Mouse (Mus musculus) c-Kit-positive CD71-negative TER-119-negative erythroid progenitor cells, embryonic 14.5 days (primary cell): Measurements from ENCODE around the gene Gm21987.

Source experiments
- DNase-seq: peaks from one replicate; pipeline ENCODE4 v3.0.0-alpha.2; 2013; ENCODE audit warnings: low read depth

Gene Gm21987

DNA sequence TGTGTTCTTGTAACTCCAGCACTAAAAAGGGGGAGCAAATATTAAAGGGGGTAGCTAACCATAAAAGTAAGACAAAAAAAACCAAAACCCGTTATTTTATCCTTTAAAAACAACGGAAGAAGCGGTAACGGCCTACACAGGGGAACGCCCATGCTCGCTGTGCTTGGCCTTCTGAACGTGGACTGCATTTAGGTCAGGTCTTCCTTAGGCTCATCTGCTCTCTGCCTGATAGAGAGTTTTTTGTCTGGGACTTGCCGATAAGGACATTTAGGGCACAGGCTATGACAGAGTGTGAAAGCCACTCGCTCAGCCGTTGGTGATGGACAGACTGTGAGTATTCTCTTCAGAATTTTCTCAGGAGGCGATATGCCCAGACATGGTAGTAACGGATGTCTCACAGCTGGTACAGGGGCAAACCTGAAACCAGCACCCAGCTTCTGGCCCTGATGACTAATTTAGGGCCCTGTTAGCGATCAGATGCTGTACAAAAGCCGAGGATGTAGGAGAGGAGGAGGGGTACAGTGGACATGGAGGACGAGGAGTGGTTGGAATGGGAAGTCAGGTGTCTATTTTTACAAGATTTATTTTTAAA, 25.0 kb downstream of the Gm21987 start:
- no peak for DNase-seq

DNA sequence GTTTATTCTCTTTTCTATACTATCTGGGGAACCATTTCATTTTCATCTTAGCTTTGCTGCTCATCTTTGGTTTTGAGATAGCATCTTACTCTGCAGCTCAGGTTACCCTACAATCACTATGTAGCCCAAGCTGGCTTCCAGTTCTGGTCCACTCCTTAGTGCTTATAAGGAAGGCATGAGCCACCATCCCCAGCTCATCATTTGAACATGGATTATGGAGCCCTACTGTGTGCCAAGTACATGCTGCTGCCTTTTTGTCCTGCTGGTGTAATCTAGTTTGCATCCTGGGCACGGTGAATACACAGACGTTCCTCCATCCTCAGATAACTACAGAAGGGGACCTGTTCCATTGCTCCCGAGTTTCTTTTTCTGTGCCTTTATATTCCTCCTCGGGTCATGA, 26.0 kb downstream of the Gm21987 start:
- DNase-seq, result no peak

DNA sequence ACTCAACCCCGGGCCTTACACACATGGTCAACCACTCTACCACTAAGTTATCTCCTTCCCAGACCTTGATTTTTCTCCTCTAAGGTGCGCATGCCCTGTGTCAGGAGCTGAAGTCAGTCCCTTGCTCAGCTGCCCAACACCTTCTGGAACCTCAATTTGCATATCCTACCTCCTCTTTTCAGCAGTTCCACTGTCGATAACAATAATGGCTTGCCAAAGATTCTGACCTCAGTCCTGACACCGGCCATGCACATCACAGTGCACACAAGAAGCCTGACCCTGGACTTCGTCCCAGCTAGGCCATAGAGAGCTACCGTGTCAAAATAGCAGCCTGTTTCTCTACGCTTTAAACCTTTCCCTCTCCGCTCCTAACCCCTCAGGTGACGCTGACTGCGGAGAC, 26.6 kb downstream of the Gm21987 start:
- no peak for DNase-seq

DNA sequence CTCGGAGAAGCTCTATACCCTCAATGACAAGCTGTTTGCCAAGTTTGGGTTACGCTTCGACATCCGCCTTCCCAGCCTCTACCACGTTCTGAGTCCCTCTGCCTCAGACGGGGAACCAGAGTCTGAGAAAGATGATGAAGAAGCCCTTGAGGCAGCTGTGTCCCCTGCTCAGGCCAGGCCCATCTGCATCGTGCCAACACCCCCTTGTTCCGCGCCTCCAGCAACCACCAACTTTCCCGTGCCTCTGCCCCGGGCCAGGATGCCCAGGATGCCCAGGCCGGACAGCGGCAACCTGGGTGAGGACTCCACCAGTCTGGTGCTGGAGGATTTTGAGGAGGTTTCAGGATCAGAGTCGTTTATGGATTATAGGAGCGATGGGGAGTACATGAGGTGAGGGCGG, 27.1 kb downstream of the Gm21987 start:
- no peak for DNase-seq

DNA sequence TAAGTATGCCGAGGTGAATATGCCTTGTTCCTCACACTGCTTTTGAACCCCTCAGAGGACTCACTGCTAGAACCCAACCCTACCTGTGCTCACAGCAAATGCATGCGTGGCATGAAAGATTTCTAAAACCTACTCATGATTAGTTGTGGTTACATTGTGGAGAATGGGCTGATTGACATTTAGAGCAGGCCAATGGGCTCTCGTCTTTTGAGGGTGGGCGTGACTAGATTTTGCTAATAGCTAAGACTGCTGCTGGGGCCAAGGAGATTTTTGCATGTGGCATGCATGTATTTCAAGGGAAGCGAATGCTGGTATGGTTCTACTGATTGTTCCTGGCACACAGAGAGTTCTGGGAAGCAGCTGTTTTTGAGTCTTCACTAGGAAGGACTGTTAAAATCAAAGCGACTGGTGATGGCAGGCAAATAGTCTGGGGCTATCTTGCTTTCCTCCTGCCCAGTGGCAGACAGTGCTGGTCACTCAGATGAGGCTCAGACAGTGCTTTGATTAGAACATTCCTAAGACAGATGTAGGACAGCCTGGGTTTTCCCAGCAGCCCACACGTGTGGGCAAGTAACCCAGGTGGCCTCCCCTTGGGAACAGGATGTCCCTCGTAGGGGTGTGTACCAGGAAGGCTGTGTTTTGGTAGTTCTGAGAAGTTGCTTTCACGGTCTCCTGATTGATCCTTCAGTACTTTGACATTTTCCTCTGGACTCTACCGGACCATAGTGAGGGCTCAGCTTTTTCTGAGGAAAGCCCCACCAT, 27.7 kb downstream of the Gm21987 start:
- no peak for DNase-seq

DNA sequence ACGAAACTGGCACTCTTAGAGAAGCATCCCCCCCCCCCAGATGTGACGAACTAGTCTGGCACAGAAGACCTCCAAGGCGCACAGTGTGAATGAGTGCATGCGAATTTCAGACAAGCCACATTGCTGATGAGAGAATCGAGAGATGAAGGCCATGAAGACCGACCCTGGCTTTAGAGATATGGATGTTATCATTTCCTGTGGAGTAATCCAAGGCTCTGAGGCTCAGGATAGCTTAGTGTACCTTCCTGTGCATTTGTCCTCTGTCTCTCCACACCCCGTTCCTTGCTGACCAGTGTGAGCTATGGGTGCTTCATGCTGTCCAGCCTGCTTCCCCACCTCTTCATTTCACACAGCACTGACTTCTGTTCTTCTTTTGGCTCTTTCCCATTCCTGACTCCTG, 28.3 kb downstream of the Gm21987 start:
- no peak for DNase-seq

DNA sequence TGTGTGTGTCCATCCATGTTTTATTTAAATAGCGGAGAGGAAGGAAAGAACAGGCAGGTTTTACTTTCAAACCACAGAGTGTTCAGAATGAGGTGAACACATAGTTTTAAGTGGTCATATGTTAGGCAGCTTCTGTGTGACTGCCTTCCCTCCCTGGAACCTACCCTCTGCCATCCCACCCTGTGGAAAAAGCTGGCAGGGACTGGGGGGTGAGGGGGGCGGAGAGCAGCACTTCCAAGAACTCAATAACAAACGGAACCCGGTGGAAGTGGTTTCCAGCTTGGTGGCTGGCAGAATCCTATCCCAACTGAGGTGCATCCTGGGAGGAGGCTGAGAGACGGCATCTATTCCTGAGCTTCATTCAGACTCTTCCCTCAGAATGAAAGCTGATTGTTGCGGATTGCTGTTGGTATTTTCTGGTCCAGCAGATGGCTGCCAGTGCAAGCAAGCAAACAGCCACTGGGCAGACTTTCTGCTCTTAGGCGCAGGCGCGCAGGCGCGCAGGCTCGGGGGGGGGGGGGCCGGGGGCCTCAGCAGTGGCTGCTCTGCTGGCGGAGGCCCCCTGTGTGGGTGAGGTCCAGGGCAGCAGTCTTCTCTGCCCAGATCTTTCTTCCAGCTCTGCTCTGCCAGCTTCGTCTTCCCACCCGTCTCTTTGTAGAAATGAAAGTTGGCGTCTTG, 29.5 kb downstream of the Gm21987 start:
- no peak for DNase-seq

DNA sequence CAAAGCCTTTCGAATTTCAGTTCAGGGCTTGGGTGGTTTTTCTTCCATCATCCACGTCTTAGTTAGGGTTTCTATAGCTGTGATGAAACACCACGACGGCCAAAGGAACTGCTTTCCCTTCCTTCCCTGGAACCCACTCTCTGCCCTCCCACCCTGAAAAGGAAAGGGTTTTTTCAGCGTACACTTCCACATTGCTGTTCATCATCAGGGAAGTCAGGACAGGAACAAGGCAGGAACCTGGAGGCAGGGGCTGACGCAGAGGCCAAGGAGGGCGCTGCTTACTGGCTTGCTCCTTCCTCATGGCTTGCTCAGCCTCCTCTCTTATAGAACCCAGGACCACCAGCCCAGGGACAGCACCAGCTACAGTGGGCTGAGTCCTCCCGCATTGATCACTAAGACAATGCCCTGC, 30.0 kb downstream of the Gm21987 start:
- DNase-seq, result no peak

DNA sequence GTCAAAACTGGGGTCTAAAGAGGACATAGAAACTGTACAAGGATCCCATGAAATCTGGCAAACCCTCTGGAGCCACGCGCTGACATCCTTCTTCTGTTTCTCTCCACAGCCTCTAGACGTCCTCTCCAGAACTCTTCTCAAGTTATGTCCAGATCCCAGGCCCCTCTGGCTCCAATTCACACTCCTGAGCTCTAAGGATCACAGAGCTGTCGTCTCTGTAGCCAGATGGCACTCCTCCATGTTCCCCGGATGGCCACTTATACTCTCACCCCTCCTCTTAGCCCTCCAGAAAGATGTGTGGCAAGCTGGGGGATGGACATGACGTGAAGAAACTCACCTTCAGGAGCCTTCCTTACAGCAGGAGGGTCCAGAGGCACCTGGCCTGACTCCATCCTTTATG, 30.7 kb downstream of the Gm21987 start:
- no peak for DNase-seq

DNA sequence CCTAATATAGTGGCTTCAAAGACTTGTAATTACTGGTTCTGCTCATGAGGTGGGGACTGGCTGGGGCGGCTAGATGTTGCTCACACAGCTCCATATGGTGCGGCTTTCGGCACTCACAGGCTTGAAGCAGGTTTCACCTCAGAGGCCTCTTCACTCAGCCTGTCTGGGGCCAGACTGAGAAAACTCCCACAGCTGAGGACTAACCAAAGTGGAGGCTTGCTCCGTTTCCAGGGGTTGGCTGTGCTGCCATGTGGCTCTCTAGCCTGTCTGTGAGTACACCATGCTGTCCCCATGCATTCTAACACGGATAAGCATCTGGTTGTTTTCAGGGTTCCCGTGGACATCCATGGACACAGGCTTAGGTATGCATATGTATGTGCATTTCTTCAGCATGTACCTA, 31.8 kb downstream of the Gm21987 start:
- DNase-seq, result no peak

DNA sequence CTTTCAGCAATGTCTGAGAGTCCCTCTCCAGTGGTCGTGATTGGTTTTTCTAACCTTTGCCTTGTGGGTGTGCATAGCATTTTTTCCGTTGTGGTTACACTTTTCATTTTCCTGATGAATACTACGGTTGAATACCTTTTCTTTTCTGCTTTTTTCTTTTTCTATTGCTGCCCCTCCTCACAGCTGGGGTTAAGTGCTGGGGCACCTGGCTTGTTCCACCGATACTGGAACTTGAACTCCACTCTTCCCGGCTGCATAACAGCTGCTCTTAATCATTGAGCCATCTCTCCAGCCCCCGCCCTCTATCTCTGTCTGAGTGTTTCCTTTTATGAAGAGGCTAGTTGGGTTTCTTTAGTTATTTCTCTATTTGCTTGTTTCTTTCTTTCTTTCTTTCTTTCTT, 32.2 kb downstream of the Gm21987 start:
- DNase-seq, result no peak

DNA sequence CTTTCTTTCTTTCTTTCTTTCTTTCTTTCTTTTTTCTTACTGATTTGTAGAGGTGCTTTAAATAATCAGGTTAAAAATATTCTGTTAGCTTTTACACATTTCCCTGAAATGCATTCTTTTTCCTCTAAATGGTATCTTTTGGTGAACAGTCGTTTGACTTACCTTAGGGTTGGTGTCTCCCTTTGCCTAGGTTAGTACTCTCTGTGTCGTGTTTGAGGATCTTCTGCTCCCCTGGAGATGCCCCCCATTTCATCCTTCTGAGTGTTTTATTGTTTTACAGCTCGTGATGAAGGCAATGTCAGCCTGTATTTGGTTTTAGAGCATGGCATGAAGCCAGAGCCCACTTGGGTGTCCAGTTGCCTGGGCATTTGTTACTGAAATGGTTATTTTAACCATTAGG, 32.7 kb downstream of the Gm21987 start:
- no peak for DNase-seq

DNA sequence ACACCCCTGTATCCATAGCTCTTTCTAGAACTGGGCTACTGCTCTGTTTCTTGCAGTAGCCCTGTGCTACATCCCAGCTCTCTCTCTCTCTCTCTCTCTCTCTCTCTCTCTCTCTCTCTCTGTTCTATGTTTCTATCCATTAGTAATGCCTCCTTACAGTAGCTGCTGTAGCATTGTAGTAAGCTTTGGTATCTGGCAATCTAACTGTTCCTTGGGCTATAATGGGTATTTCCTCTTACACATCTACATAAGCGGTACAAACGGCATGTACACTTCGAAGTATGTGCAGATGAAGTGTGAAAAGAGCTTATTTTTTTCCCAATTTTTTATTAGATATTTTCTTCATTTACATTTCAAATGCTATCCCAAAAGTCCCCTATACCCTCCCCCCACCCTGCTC, 33.1 kb downstream of the Gm21987 start:
- DNase-seq, result no peak

DNA sequence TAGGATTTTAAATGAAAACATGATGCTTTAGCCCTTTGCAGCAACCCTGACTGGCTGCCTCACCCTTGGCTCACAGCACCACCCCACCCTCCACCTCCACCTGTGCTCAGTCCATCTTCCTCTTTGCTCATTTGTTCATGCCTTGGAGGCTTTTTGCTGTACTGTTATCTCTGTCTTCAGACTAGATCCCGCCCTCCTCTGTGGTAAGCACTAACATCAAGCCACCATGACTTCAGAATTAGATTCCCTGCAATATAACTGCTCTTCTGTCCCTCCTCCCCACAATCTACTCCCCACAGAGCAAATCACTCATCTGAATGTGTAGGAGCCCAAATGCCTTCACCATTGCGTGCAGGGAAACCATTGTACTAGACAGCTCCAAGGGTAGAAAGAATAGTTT, 36.8 kb downstream of the Gm21987 start:
- no peak for DNase-seq

DNA sequence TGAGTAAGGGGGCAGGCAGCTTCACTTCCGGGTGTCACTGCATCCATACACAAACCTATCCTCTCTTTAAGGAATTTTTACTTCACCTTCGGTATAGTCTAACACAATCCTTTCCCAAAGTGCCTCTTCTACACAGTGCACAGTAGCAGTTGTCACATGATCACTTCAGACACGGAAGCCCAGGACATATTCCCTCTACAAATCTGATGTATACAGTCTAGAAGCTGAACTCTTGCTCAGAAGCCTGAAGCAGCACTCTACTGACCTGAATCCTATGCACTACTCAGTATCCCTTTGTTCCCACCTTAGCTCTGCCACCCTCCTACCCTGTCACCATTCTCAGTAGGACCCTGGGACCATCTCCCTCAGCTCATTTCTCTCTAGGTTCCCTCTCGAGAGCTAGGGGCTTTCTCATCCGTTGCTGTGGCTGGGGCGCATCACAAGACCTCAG, 38.4 kb downstream of the Gm21987 start:
- DNase-seq, result no peak

DNA sequence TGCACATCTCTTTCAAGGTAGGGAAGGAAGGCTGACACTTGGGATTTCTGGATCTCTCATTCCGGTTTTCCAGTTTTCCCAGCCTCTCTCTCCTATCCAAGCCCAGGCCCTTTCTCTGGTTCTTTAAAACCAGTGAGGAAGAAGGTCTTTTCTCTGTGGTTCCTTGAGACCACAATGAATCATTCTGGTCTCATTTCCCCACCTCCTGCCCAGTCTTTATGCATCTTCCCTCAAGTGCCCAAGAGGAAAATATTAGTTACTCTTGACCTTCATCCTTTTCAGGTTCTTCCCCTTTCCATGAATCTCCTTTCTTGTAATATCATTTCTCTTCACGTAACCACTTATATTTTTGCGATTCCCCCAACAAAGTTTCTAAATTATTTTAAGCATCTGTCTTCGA, 38.9 kb downstream of the Gm21987 start:
- no peak for DNase-seq

DNA sequence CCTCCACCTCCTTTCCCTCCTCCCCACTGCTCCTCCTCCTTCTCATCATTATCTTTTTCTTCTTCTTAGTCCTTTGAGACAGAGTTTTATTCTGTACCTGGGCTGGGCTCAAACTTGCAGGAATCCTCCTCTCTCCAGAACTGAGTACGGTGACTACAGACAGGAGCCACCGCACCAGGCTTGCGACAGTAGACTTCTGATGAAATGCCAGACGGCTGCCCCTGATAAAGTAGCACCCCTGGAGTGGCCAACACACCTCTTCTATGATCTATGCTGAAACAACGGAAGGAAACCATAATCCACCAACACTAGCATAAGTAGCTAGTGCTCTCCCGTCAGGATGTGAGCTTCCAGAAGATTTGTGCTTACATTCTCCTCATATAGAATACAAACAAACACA, 40.5 kb downstream of the Gm21987 start:
- no peak for DNase-seq

DNA sequence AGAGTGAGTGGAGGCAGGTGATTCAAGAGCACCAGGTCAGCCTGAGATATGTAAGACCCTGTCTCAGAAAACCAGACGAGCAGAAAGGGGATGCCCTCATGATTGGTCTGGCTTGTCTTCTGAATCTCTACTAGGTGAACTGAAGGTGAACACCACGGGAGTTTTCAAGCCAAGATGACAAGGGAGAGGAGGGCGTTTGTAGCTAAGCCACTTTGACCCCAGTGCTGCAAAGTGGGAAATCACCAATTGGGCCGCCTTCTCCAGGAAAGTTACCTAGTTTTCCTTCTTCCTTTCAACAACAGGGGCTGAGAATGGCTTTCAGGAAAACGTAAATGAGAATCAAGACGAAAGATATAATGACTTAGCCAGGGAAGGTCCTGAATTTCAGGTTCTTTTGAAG, 41.9 kb downstream of the Gm21987 start:
- DNase-seq, result no peak

DNA sequence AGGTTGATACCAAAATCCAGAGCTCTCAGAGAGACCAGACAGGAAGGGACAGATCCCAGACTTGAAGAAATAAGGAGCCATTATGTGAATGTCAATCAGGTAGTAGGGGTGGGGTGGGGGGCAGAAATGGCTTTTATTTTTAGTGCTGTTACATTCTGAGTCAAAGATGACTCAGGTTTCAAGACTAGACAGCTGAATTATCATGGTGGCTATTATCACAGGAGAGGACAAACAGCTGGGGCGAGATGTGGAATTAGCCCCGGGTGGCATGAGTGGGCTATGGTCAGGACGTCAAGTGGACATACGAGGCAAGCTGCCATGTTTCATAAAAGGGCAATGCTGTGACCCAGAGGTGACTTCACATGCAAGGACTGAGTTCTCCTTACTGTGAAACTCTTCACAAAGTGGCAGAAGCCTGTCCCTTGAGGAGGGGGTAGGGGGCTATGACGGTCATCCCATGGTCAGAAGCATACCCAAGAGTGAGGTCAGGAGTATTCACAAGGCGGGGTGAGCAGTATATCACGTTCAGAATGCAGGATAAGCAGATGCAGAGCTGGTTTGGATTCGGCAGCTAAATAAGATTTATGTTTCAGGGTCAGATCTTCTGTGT, 42.5 kb downstream of the Gm21987 start:
- DNase-seq, result no peak

DNA sequence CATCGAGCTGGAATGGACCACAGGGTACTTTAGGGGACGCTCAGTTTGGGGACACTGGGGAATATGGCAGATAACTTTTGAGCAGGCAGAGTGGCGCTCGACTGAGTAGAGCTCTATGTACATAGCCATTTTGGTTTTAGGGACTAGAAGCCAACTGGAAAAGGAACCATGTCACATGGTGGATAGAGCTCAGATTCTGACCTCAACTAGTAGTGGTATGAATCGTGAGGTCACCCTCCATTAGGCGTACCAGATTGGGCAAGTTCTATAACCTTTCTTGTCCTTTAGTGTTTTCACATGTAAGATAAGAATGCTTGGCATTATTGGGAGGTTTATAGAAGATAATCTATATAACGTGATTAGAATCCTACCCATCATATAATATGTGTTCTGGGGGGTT, 43.5 kb downstream of the Gm21987 start:
- DNase-seq, result no peak

DNA sequence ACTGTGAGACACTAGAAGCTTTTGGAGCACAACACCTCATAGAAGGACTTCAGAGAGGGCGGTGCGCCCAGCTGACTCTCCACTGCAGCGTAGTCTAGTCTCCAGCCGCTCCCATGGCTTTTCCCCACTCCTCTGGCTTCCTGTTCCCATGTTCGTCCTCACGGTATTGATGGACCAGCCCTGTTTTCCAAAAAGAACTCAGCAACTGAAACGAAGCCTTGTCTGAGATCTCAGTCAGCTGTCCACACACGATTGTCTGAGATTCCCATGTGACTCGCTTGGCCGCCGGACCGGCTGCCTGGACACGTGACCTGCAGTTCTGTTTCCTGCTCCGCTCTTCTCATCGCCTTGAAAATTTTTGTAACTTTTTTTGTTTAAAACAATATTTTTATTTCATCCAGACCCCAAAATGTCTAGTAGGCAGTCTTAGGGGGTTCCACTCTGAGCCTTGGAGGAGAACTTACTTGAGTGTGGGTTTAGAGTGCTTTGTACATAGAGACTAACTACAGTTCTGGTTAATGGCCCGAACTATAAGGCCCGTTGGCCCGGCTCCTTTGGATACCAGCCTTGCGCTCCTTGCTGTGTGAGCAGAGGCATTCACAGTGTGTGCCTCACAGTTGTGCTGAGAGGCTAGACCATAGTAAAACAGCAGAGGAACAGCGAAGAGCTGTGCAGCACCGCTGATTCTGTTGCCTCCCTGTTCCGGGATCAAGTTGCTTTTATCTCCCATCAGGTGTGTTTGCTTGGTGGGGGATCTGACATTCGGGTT, 45.5 kb downstream of the Gm21987 start:
- no peak for DNase-seq

DNA sequence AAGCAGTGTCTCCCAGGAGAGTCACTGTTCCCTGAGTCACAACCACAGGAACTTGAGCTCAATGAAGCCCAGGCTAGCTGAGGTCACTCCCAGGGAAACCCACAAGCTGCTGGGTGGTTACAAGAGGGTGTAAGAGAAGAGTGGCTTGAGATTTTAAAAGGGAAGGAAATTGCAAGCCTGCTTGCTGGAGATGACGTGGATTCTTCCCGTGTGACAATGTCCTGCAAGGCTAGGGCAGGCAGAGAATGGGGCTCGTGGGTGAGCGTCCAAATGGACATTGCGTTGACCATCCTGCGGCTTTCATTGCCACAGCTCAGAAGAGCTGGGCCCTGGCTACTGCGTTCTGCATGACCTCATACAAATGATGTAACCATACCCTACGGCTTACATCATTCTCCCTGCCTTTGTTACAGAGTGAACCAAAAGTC, 47.4 kb downstream of the Gm21987 start:
- DNase-seq, result no peak
